Mouse (Mus musculus) hindbrain, embryonic 16.5 days (tissue): Measurements from ENCODE around the gene Itm2c. TPM values are rescaled to one million over a fixed set of nuclear protein-coding genes. Genes with fewer than 3 reads are reported as not detected.

ENCODE experiments used
- ATAC-seq: fragments of 200-750 bp; cut with Nextera tagmentation; 2 replicates; pipeline ENCODE4 v1.8.0; 2017; ENCODE audit warnings: moderate TSS enrichment, moderate library complexity
- H3K27ac ChIP-seq: fragments of 300-500 bp; sonication (generic); 2 replicates; pipeline ENCODE4 v1.5.1; 2014; ENCODE audit warnings: low read depth, mild to moderate bottlenecking, control low read depth, low read length, moderate library complexity
- H3K27me3 ChIP-seq: fragments of 300-500 bp; sonication (generic); replicated peaks from 2 replicates; pipeline ENCODE4 v1.6.1; 2014; ENCODE audit warnings: low read length; ENCODE audit not compliant: control insufficient read depth, insufficient read depth
- H3K36me3 ChIP-seq: fragments of 300-500 bp; sonication (generic); 2 replicates; pipeline ENCODE4 v1.6.1; 2014; ENCODE audit warnings: mild to moderate bottlenecking, low read length, moderate library complexity, mixed read lengths; ENCODE audit not compliant: control insufficient read depth, insufficient read depth
- H3K4me1 ChIP-seq: fragments of 300-500 bp; sonication (generic); 2 replicates; pipeline ENCODE4 v1.6.1; 2014; ENCODE audit warnings: low read depth, low read length; ENCODE audit not compliant: control insufficient read depth, insufficient read depth
- H3K4me2 ChIP-seq: fragments of 300-500 bp; sonication (generic); 2 replicates; pipeline ENCODE4 v1.6.1; 2014; ENCODE audit warnings: mild to moderate bottlenecking, low read length, control low read depth, moderate library complexity
- H3K4me3 ChIP-seq: fragments of 300-500 bp; sonication (generic); 2 replicates; pipeline ENCODE4 v1.5.1; 2014; ENCODE audit warnings: mild to moderate bottlenecking, low read length, control low read depth, moderate library complexity
- H3K9ac ChIP-seq: fragments of 300-500 bp; sonication (generic); 2 replicates; pipeline ENCODE4 v1.6.1; 2014; ENCODE audit warnings: low read depth, mild to moderate bottlenecking, control low read depth, low read length, moderate library complexity
- H3K9me3 ChIP-seq: fragments of 300-500 bp; sonication (generic); 2 replicates; pipeline ENCODE4 v1.6.1; 2014; ENCODE audit warnings: mild to moderate bottlenecking, low read length, moderate library complexity; ENCODE audit not compliant: control insufficient read depth
- WGBS: fragments of 180-500 bp; shearing (Covaris S2); extraction: QIAGEN DNeasy Blood & Tissue Kit; methylation state at CpG from one replicate; pipeline ENCODE4 v1.1.7; 2014; 5-methylcytosine and 5-hydroxymethylcytosine counted together
- polyA plus RNA-seq: library from polyadenylated mRNA; unstranded; fragments of >200 nt; fragmentation: Nextera tagmentation; extraction: Ambion mirVana; gene quantifications from 2 replicates; pipeline ENCODE4 v1.2.1, GENCODE M21; 2015

Itm2c gene
- polyA plus RNA-seq, 1 experiment from 2014 or later: 225 TPM

GRCm38 (mm10) chr1:85925183-85925582, 31.1 kb downstream of the Itm2c start:
- Histone ChIP-seq H3K4me2 (no peak overlapping the region), H3K4me1 (peaks cover 27% of the 10 kb centered on the region), H3K9me3 (no peaks in the 10 kb centered on the region), H3K9ac (no peak overlapping the region), H3K4me3 (no peak overlapping the region), H3K36me3 (no peaks in the 10 kb centered on the region), H3K27ac (no peak overlapping the region), H3K27me3 (no peaks in the 10 kb centered on the region)
- ATAC-seq: no peak
- 82% methylated on average over 5 of the region's 5 CpGs for WGBS

- H3K27ac ChIP-seq: peak within 1 kb of the TSS; percentile 89
- H3K4me3 ChIP-seq: no peak within 1 kb of the TSS
- peak; percentile 95 for ATAC-seq
- WGBS: 15% methylated on average over 4 of the region's 4 CpGs
- H3K4me2 ChIP-seq: peak within 1 kb of the TSS; percentile 29; the same call in 1 of the 2 replicates
- H3K36me3 ChIP-seq: no peaks in the 10 kb centered on the region
- peaks cover 25% of the 10 kb centered on the region for H3K4me1 ChIP-seq
- peak within 1 kb of the TSS; percentile 6; the same call in 1 of the 2 replicates for H3K9ac ChIP-seq
- no peaks in the 10 kb centered on the region for H3K9me3 ChIP-seq
- no peaks in the 10 kb centered on the region for H3K27me3 ChIP-seq
These were observed 34.1 kb downstream of the Itm2c start, which contains the start of gene 4933407L21Rik for GRCm38 (mm10) chr1:85928057-85928687. TSS of gene 4933407L21Rik (plus strand) at chr1:85928483.

DNA sequence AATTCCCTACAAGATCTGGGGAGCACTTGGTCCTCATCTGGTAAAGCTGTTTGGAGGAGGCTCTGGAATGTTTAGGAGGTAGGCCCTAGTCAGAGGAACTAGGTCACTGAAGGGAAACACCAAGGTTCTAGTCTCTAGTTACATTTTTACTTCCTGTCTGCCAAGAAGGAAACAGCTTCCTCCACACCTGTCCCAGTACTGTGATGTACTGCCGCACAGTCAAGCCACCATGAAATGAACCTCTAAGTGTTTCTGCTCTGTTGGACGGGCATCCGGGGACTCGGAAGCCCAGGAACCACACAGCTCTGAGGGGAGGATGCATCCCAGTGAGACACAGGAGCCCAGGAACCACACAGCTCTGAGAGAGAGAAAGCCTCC, 34.6 kb downstream of the Itm2c start:
- H3K9ac ChIP-seq: 0 out of 2 replicates have a peak overlapping the region, but pooled peaks have one; percentile 6
- peaks cover 30% of the 10 kb centered on the region for H3K4me1 ChIP-seq
- ATAC-seq: peak; percentile 55
- WGBS: 34% methylated on average over 4 of the region's 4 CpGs
- no peaks in the 10 kb centered on the region for H3K27me3 ChIP-seq
- peak overlapping the region; percentile 29; the same call in 1 of the 2 replicates for H3K4me2 ChIP-seq
- H3K9me3 ChIP-seq: no peaks in the 10 kb centered on the region
- peak overlapping the region; percentile 89 for H3K27ac ChIP-seq
- H3K4me3 ChIP-seq: no peak overlapping the region
- no peaks in the 10 kb centered on the region for H3K36me3 ChIP-seq

GRCm38 (mm10) chr1:85929406-85929805, 35.3 kb downstream of the Itm2c start:
- peak overlapping the region; percentile 89 for H3K27ac ChIP-seq
- H3K9ac ChIP-seq: no peak overlapping the region; the same call in 1 of the 2 replicates
- no peaks in the 10 kb centered on the region for H3K27me3 ChIP-seq
- no peaks in the 10 kb centered on the region for H3K36me3 ChIP-seq
- H3K4me1 ChIP-seq: peaks cover 35% of the 10 kb centered on the region
- H3K9me3 ChIP-seq: no peaks in the 10 kb centered on the region
- H3K4me3 ChIP-seq: no peak overlapping the region
- peak overlapping the region; percentile 29; the same call in 1 of the 2 replicates for H3K4me2 ChIP-seq
- ATAC-seq: no peak
- WGBS: 88% methylated on average over 6 of the region's 6 CpGs

GRCm38 (mm10) chr1:85931170-85931569, 37.1 kb downstream of the Itm2c start:
- Histone ChIP-seq H3K9me3 (no peaks in the 10 kb centered on the region), H3K9ac (no peak overlapping the region), H3K27me3 (no peaks in the 10 kb centered on the region), H3K36me3 (no peaks in the 10 kb centered on the region), H3K4me3 (no peak overlapping the region), H3K27ac (no peak overlapping the region), H3K4me2 (no peak overlapping the region), H3K4me1 (peaks cover 35% of the 10 kb centered on the region)
- WGBS: 61% methylated on average over 5 of the region's 5 CpGs
- ATAC-seq: no peak

- ATAC-seq: 0 out of 2 replicates have a peak, but pooled peaks have one; percentile 0
- WGBS: 14% methylated on average over 7 of the region's 7 CpGs
- Histone ChIP-seq H3K9me3 (no peaks in the 10 kb centered on the region), H3K4me3 (no peak overlapping the region), H3K36me3 (no peaks in the 10 kb centered on the region), H3K27me3 (no peaks in the 10 kb centered on the region), H3K4me2 (peak overlapping the region; percentile 34), H3K9ac (no peak overlapping the region), H3K27ac (peak overlapping the region; percentile 63), H3K4me1 (peaks cover 27% of the 10 kb centered on the region)
These were observed 39.1 kb downstream of the Itm2c start for GRCm38 (mm10) chr1:85933226-85933625.

DNA sequence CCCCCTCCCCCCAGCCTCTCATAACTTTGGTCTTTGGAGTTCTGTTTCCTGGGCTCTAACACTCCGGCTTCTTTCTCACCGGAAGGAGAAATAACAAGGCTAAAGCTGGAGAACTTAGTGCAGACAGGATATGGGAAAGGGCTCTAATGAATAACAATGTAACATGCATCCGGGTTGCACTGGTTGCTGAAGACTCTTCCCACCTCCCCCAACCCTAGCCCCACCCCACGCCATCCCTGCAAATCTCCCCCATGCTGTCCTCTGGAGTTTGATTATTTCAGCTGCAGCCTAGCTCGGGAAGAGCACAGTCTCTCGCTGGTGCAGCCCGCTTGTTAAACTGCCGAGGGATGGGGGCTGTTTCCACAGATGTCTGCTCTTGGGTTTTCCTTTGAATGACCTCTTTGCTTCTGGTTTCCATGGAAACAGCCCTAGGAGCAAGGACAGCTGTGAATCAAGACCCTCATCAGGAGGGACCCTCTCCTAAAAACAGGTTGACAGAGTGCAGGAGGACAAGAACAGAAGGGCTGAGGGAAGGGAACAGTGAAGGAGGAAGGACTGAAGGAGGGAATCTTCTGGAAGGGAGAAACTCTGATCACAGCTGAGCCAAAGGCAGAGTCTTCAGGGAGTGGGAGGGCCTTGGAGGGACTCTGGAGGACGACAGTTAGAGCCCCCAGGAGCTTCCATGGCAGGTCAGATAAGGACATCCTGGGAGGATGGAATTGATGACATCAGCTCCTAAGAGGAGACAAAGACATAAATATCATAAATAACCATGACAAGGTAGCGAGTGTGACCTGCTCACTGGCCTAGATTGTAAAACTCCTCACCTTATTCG, 39.8 kb downstream of the Itm2c start:
- no peak overlapping the region for H3K4me3 ChIP-seq
- no peaks in the 10 kb centered on the region for H3K36me3 ChIP-seq
- no peaks in the 10 kb centered on the region for H3K9me3 ChIP-seq
- no peaks in the 10 kb centered on the region for H3K27me3 ChIP-seq
- H3K4me2 ChIP-seq: peak overlapping the region; percentile 34
- WGBS: 10% methylated on average over 11 of the region's 11 CpGs
- ATAC-seq: peak; percentile 51
- H3K4me1 ChIP-seq: peaks cover 21% of the 10 kb centered on the region
- H3K9ac ChIP-seq: peak overlapping the region; percentile 28; the same call in 1 of the 2 replicates
- H3K27ac ChIP-seq: peak overlapping the region; percentile 63

DNA sequence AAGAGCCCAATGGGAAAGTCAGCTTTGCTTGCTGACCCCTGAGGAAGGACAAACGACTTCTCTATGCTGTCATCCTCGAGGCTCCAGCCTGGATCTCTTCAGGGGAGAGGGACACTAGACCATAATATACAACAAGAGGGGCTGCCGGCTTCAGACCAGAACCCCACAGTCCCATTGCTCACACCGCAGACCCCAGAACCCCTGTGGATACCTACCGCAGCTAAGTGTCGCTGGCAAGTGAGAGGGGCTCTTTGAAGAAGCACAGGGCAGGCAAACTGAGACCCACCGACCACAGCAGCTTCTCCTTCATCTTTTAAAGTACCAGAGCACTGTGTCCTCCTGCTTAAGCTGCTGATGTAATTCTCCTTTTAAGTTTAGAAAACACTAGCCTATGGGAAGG, 40.5 kb downstream of the Itm2c start:
- H3K9ac ChIP-seq: no peak overlapping the region
- H3K27ac ChIP-seq: peak overlapping the region; percentile 63; the same call in 1 of the 2 replicates
- no peak overlapping the region for H3K4me3 ChIP-seq
- 6% methylated on average over 7 of the region's 7 CpGs for WGBS
- ATAC-seq: no peak
- no peak overlapping the region for H3K4me2 ChIP-seq
- no peaks in the 10 kb centered on the region for H3K27me3 ChIP-seq
- no peaks in the 10 kb centered on the region for H3K9me3 ChIP-seq
- no peaks in the 10 kb centered on the region for H3K36me3 ChIP-seq
- H3K4me1 ChIP-seq: peaks cover 17% of the 10 kb centered on the region
